Mouse (Mus musculus) heart, embryonic 11.5 days (tissue): ENCODE data around the gene Nt5e. TPM values are rescaled to one million over a fixed set of nuclear protein-coding genes. Genes with fewer than 3 reads are reported as not detected.

ENCODE experiments used
- ATAC-seq: fragments of 200-750 bp; cut with Nextera tagmentation; replicated peaks from 2 replicates; pipeline ENCODE4 v1.8.0; 2017; ENCODE audit warnings: moderate library complexity; ENCODE audit not compliant: insufficient number of reproducible peaks, low FRiP score, low TSS enrichment
- H3K27ac ChIP-seq: fragments of 300-500 bp; sonication (generic); 2 replicates; pipeline ENCODE4 v1.5.1; 2014; ENCODE audit warnings: mild to moderate bottlenecking, low read depth, low read length
- H3K27me3 ChIP-seq: fragments of 300-500 bp; sonication (generic); 2 replicates; pipeline ENCODE4 v1.6.1; 2014; ENCODE audit warnings: mild to moderate bottlenecking, low read length, mixed read lengths; ENCODE audit not compliant: control insufficient read depth, insufficient read depth
- H3K36me3 ChIP-seq: fragments of 300-500 bp; sonication (generic); 2 replicates; pipeline ENCODE4 v1.6.1; 2014; ENCODE audit warnings: mild to moderate bottlenecking, low read length, moderate library complexity, mixed read lengths; ENCODE audit not compliant: control insufficient read depth, insufficient read depth
- H3K4me1 ChIP-seq: fragments of 300-500 bp; sonication (generic); 2 replicates; pipeline ENCODE4 v1.6.1; 2014; ENCODE audit warnings: low read length; ENCODE audit not compliant: control insufficient read depth, insufficient read depth
- H3K4me2 ChIP-seq: fragments of 300-500 bp; sonication (generic); 2 replicates; pipeline ENCODE4 v1.6.1; 2014; ENCODE audit warnings: mild to moderate bottlenecking, moderate library complexity
- H3K4me3 ChIP-seq: fragments of 300-500 bp; sonication (generic); 2 replicates; pipeline ENCODE4 v1.5.1; 2014; ENCODE audit warnings: low read depth, low read length
- H3K9ac ChIP-seq: fragments of 300-500 bp; sonication (generic); 2 replicates; pipeline ENCODE4 v1.6.1; 2014; ENCODE audit warnings: mild to moderate bottlenecking, low read depth, low read length, moderate library complexity
- H3K9me3 ChIP-seq: fragments of 300-500 bp; sonication (generic); replicated peaks from 2 replicates; pipeline ENCODE4 v1.6.1; 2016; ENCODE audit warnings: low read length; ENCODE audit not compliant: control insufficient read depth
- WGBS: fragments of 180-500 bp; shearing (Covaris S2); extraction: QIAGEN DNeasy Blood & Tissue Kit; methylation state at CpG from one replicate; pipeline ENCODE4 v1.1.7; 2014; ENCODE audit not compliant: insufficient replicate concordance; 5-methylcytosine and 5-hydroxymethylcytosine counted together
- polyA plus RNA-seq: library from polyadenylated mRNA; unstranded; fragments of >200 nt; fragmentation: Nextera tagmentation; extraction: Ambion mirVana; gene quantifications from 2 replicates; pipeline ENCODE4 v1.2.1, GENCODE M21; 2014

Gene Nt5e
- polyA plus RNA-seq, 1 experiment from 2014 or later: 3.0 TPM

- Histone ChIP-seq H3K4me3 (no peak overlapping the region), H3K4me2 (no peak overlapping the region), H3K36me3 (peaks cover 3% of the 10 kb centered on the region; the same call in 1 of the 2 replicates), H3K27me3 (no peaks in the 10 kb centered on the region), H3K9me3 (0 out of 2 replicates have a peak, but pooled peaks cover 3% of the 10 kb centered on the region), H3K4me1 (peaks cover 14% of the 10 kb centered on the region), H3K27ac (no peak overlapping the region), H3K9ac (no peak overlapping the region)
- 87% methylated on average over 4 of the region's 4 CpGs for WGBS
- no peak for ATAC-seq
These were observed 39.3 kb downstream of the Nt5e start for GRCm38 (mm10) chr9:88366308-88366707.

- Histone ChIP-seq H3K4me1 (peaks cover 9% of the 10 kb centered on the region), H3K9me3 (0 out of 2 replicates have a peak, but pooled peaks cover 3% of the 10 kb centered on the region), H3K27me3 (no peaks in the 10 kb centered on the region), H3K9ac (no peak overlapping the region), H3K36me3 (peaks cover 3% of the 10 kb centered on the region; the same call in 1 of the 2 replicates), H3K4me3 (no peak overlapping the region), H3K27ac (no peak overlapping the region), H3K4me2 (no peak overlapping the region)
- ATAC-seq: no peak
- WGBS: 77% methylated on average over 4 of the region's 4 CpGs
These were observed 39.8 kb downstream of the Nt5e start for GRCm38 (mm10) chr9:88366819-88367218.

- H3K27me3 ChIP-seq: no peaks in the 10 kb centered on the region
- 77% methylated on average over 5 of the region's 5 CpGs for WGBS
- no peak overlapping the region for H3K4me3 ChIP-seq
- no peak overlapping the region for H3K4me2 ChIP-seq
- ATAC-seq: no peak
- peaks cover 4% of the 10 kb centered on the region for H3K4me1 ChIP-seq
- no peak overlapping the region for H3K27ac ChIP-seq
- H3K36me3 ChIP-seq: peaks cover 3% of the 10 kb centered on the region; the same call in 1 of the 2 replicates
- no peak overlapping the region for H3K9ac ChIP-seq
- 0 out of 2 replicates have a peak, but pooled peaks cover 3% of the 10 kb centered on the region for H3K9me3 ChIP-seq
These were observed 40.3 kb downstream of the Nt5e start for GRCm38 (mm10) chr9:88367322-88367721.

- H3K9me3 ChIP-seq: 0 out of 2 replicates have a peak, but pooled peaks cover 3% of the 10 kb centered on the region
- 69% methylated on average over 1 of the region's 1 CpGs for WGBS
- H3K27me3 ChIP-seq: no peaks in the 10 kb centered on the region
- no peak for ATAC-seq
- peaks cover under 1% of the 10 kb centered on the region for H3K4me1 ChIP-seq
- H3K36me3 ChIP-seq: peaks cover 3% of the 10 kb centered on the region; the same call in 1 of the 2 replicates
- H3K4me3 ChIP-seq: no peak overlapping the region
- H3K27ac ChIP-seq: no peak overlapping the region
- H3K4me2 ChIP-seq: no peak overlapping the region
- no peak overlapping the region for H3K9ac ChIP-seq
These were observed 40.8 kb downstream of the Nt5e start for GRCm38 (mm10) chr9:88367751-88368150.

GRCm38 (mm10) chr9:88368476-88368875 lies 41.5 kb downstream of the Nt5e start:
- no peaks in the 10 kb centered on the region for H3K27me3 ChIP-seq
- H3K4me3 ChIP-seq: no peak overlapping the region
- H3K27ac ChIP-seq: no peak overlapping the region
- H3K9me3 ChIP-seq: 0 out of 2 replicates have a peak, but pooled peaks cover 3% of the 10 kb centered on the region
- no peak for ATAC-seq
- H3K9ac ChIP-seq: no peak overlapping the region
- 86% methylated on average over 5 of the region's 5 CpGs for WGBS
- H3K4me1 ChIP-seq: no peaks in the 10 kb centered on the region
- peaks cover 3% of the 10 kb centered on the region; the same call in 1 of the 2 replicates for H3K36me3 ChIP-seq
- H3K4me2 ChIP-seq: no peak overlapping the region

GRCm38 (mm10) chr9:88369666-88370065 lies 42.7 kb downstream of the Nt5e start:
- 87% methylated on average over 2 of the region's 2 CpGs for WGBS
- no peak overlapping the region for H3K27ac ChIP-seq
- no peak for ATAC-seq
- no peak overlapping the region for H3K4me3 ChIP-seq
- H3K9ac ChIP-seq: no peak overlapping the region
- 0 out of 2 replicates have a peak, but pooled peaks cover 3% of the 10 kb centered on the region for H3K9me3 ChIP-seq
- H3K4me1 ChIP-seq: no peaks in the 10 kb centered on the region
- H3K27me3 ChIP-seq: no peaks in the 10 kb centered on the region
- peaks cover 3% of the 10 kb centered on the region; the same call in 1 of the 2 replicates for H3K36me3 ChIP-seq
- no peak overlapping the region for H3K4me2 ChIP-seq

- H3K27ac ChIP-seq: no peak overlapping the region
- no peaks in the 10 kb centered on the region for H3K27me3 ChIP-seq
- H3K4me1 ChIP-seq: no peaks in the 10 kb centered on the region
These were observed 44.2 kb downstream of the Nt5e start for GRCm38 (mm10) chr9:88371201-88371600.

GRCm38 (mm10) chr9:88373001-88373400 lies 46.0 kb downstream of the Nt5e start:
- Histone ChIP-seq H3K9me3 (no peaks in the 10 kb centered on the region), H3K27me3 (no peaks in the 10 kb centered on the region), H3K4me2 (no peak overlapping the region), H3K27ac (no peak overlapping the region), H3K9ac (no peak overlapping the region), H3K36me3 (0 out of 2 replicates have a peak, but pooled peaks cover 3% of the 10 kb centered on the region), H3K4me3 (no peak overlapping the region), H3K4me1 (no peaks in the 10 kb centered on the region)
- ATAC-seq: no peak
- WGBS: 64% methylated on average over 2 of the region's 2 CpGs

More at GRCm38 (mm10) chr9:88371201-88371600, 44.2 kb downstream of the Nt5e start:
- ATAC-seq: no peak
- Histone ChIP-seq H3K9ac (no peak overlapping the region), H3K4me2 (no peak overlapping the region), H3K9me3 (no peaks in the 10 kb centered on the region), H3K36me3 (0 out of 2 replicates have a peak, but pooled peaks cover 3% of the 10 kb centered on the region), H3K4me3 (no peak overlapping the region)
- WGBS: 70% methylated on average over 2 of the region's 2 CpGs

GRCm38 (mm10) chr9:88377483-88377882 lies 50.5 kb downstream of the Nt5e start:
- H3K27me3 ChIP-seq: no peaks in the 10 kb centered on the region
- no peaks in the 10 kb centered on the region for H3K4me1 ChIP-seq
- no peaks in the 10 kb centered on the region for H3K9me3 ChIP-seq
- no peak overlapping the region for H3K27ac ChIP-seq
- H3K4me3 ChIP-seq: no peak overlapping the region
- H3K9ac ChIP-seq: no peak overlapping the region
- no peak for ATAC-seq
- 81% methylated on average over 5 of the region's 5 CpGs for WGBS
- H3K36me3 ChIP-seq: 0 out of 2 replicates have a peak, but pooled peaks cover 3% of the 10 kb centered on the region
- no peak overlapping the region for H3K4me2 ChIP-seq
